Mouse (Mus musculus) midbrain, embryonic 11.5 days (tissue): ENCODE measurements around the gene Cyp2j5. TPM values are rescaled to one million over a fixed set of nuclear protein-coding genes. Genes with fewer than 3 reads are reported as not detected.

Experiments
- polyA plus RNA-seq: library from polyadenylated mRNA; unstranded; fragments of >200 nt; fragmentation: Nextera tagmentation; extraction: Ambion mirVana; gene quantifications from 2 replicates; pipeline ENCODE4 v1.2.1, GENCODE M21; 2014

Gene Cyp2j5
- polyA plus RNA-seq, 1 experiment from 2014 or later, result not detected

Other genes starting within 250 kb of the Cyp2j5 start
- not detected in 2 replicates for gene Cyp2j8, start 156.8 kb downstream of the Cyp2j5 start, polyA plus RNA-seq
- 2.9 TPM in 2 replicates for gene Cyp2j6, start 110.5 kb downstream of the Cyp2j5 start, polyA plus RNA-seq
- gene Cyp2j9, start 72.6 kb downstream of the Cyp2j5 start, polyA plus RNA-seq, result 0.94 and 0.98 TPM in 2 replicates
- gene Gm12695, start 121.0 kb upstream of the Cyp2j5 start, polyA plus RNA-seq, result not detected in 2 replicates